Comparison of ENCODE assay signal across 8 mouse cellular contexts in the genomic region with DNA sequence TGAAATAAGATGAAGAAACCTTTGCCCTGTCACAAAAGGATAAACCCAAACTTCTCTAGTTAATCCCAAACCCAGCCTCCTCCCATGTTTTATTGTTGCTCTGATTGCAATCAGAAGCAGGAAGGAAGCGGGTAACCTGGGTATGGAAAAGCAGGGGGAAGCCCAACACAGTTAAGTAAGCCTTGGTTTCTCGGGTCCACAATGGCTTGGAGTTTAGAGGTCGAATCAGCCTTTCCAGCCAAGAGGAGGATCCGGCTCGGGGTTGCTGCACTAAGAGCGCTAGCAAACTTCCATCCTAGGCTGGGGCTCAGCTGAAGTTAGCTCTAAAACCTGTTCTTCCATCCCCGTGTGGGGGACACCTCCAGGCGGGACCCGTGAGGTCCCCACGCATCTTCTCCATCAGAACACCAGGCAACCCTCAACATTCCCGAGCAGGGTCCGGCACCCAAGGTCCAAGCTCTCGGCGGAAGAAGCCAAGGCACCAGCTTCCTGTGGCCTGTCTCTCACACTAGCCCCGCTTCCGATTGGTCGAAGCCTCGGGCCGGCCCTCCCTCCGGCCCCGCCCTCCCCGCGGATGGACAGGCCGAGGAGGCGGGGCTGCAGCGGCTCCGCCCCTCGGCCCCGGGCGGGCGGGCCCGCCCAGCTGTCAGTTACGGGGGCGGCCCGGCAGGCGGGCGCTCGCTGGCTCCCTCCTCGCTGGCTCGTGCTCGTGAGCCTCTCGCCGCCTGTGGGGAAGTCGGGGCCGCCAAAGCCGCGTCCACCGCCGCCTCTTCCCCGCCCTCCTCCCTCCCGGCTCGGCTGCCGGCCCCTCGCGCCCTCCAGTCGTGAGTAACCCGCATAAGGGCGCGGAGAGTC. TPM values are rescaled to one million over a fixed set of nuclear protein-coding genes. Genes with fewer than 3 reads are reported as not detected.
DNase-seq lines count a peak whose midpoint lies in the region; ATAC-seq and TF ChIP-seq lines count a peak whose summit lies in the region.

TSS of gene Eea1 (plus strand) at position 605 of the 855 bp plus-strand sequence.

- peak; percentile 98 for ATAC-seq in forebrain, embryonic 14.5 days
- ATAC-seq in liver, embryonic 16.5 days (ENCODE audit: low read depth): peak; percentile 94
- ATAC-seq in neural tube, embryonic 12.5 days (ENCODE audit: low FRiP score, low read depth): peak; percentile 99
- ATAC-seq in stomach, postnatal 0 days (ENCODE audit: low FRiP score, low TSS enrichment): peak; percentile 99

- no peaks in the 10 kb centered on the region for H3K36me3 ChIP-seq in ES-E14 (ENCODE audit: control insufficient read depth, insufficient read depth, low read length, poor library complexity, severe bottlenecking)
- H3K36me3 ChIP-seq in forebrain, embryonic 14.5 days (ENCODE audit: control insufficient read depth, insufficient read depth, low read length): no peaks in the 10 kb centered on the region
- no peaks in the 10 kb centered on the region; the same call in 1 of the 2 replicates for H3K36me3 ChIP-seq in liver, embryonic 16.5 days (ENCODE audit: control insufficient read depth, insufficient read depth)
- H3K36me3 ChIP-seq in neural tube, embryonic 12.5 days: no peaks in the 10 kb centered on the region
- no peaks in the 10 kb centered on the region for H3K36me3 ChIP-seq in stomach, postnatal 0 days (ENCODE audit: control insufficient read depth, insufficient read depth, low read length)

- in situ Hi-C loops in ES-E14 (cut with MboI; ENCODE audit: low sequenced_read_pairs in 2 of 2, unreplicated experiment in 2 of 2): no loop called here

- H3K27me3 ChIP-seq in forebrain, embryonic 14.5 days (replicated peaks; ENCODE audit: control insufficient read depth, insufficient read depth, low read length): no peaks in the 10 kb centered on the region
- no peaks in the 10 kb centered on the region for H3K27me3 ChIP-seq in liver, embryonic 16.5 days (ENCODE audit: control insufficient read depth, insufficient read depth, low read depth, low read length)
- no peaks in the 10 kb centered on the region for H3K27me3 ChIP-seq in neural tube, embryonic 12.5 days (replicated peaks)
- H3K27me3 ChIP-seq in stomach, postnatal 0 days (ENCODE audit: control insufficient read depth, insufficient read depth, low read length): no peaks in the 10 kb centered on the region

- WGBS in forebrain, embryonic 14.5 days: under 1% methylated on average over 37 of the region's 59 CpGs
- WGBS in large intestine, adult 2 months: under 1% methylated on average over 57 of the region's 59 CpGs
- WGBS in liver, embryonic 16.5 days (ENCODE audit: insufficient replicate concordance): under 1% methylated on average over 40 of the region's 59 CpGs
- under 1% methylated on average over 58 of the region's 59 CpGs for WGBS in neural tube, embryonic 12.5 days
- WGBS in stomach, postnatal 0 days: under 1% methylated on average over 39 of the region's 59 CpGs

- TF ChIP-seq EP300 in stomach, postnatal 0 days (optimal IDR thresholded peaks at IDR 0.05): no peak

- TF ChIP-seq CTCF in stomach, postnatal 0 days (IDR thresholded peaks at IDR 0.05; ENCODE audit: low read depth): no peak

- peak within 1 kb of the TSS; percentile 78 for H3K4me2 ChIP-seq in forebrain, embryonic 14.5 days (ENCODE audit: low read length)
- peak within 1 kb of the TSS; percentile 82 for H3K4me2 ChIP-seq in liver, embryonic 16.5 days (ENCODE audit: low read depth, low read length)
- peak within 1 kb of the TSS; percentile 91 for H3K4me2 ChIP-seq in neural tube, embryonic 12.5 days (replicated peaks)
- H3K4me2 ChIP-seq in stomach, postnatal 0 days (replicated peaks; ENCODE audit: low read depth): peak within 1 kb of the TSS; percentile 82

- peak; percentile 82 for DNase-seq in ES-E14 (ENCODE audit: low read depth, low spot score)
- peak; percentile 90 for DNase-seq in cerebellum, adult 11 months
- peak; percentile 96 for DNase-seq in forebrain, embryonic 14.5 days (ENCODE audit: low spot score)
- peak; percentile 95 for DNase-seq in heart, postnatal 14 days
- DNase-seq in large intestine, adult 2 months (ENCODE audit: low read depth, low spot score): peak; percentile 81
- DNase-seq in stomach, postnatal 0 days (ENCODE audit: low spot score): peak; percentile 95

- H3K4me1 ChIP-seq in ES-E14 (ENCODE audit: control insufficient read depth in 2 of 2, insufficient read depth in 2 of 2, low read length in 2 of 2, poor library complexity in 1 of 2): peaks cover 0 to 3% of the 10 kb centered on the region in 2 experiments; a peak in 1 of 4 replicates
- H3K4me1 ChIP-seq in forebrain, embryonic 14.5 days (ENCODE audit: control insufficient read depth, insufficient read depth, low read length): peaks cover 9% of the 10 kb centered on the region; the same call in 1 of the 2 replicates
- H3K4me1 ChIP-seq in liver, embryonic 16.5 days (ENCODE audit: control insufficient read depth, low read depth, low read length): peaks cover 17% of the 10 kb centered on the region
- H3K4me1 ChIP-seq in neural tube, embryonic 12.5 days: peaks cover 17% of the 10 kb centered on the region
- H3K4me1 ChIP-seq in stomach, postnatal 0 days (replicated peaks; ENCODE audit: control insufficient read depth, insufficient read depth): no peaks in the 10 kb centered on the region

- no peak within 1 kb of the TSS for H3K27ac ChIP-seq in ES-E14 (ENCODE audit: insufficient read depth, low read depth, low read length, poor library complexity, severe bottlenecking)
- peak within 1 kb of the TSS; percentile 82 for H3K27ac ChIP-seq in forebrain, embryonic 14.5 days (ENCODE audit: low read depth, low read length)
- H3K27ac ChIP-seq in liver, embryonic 16.5 days (ENCODE audit: low read length): peak within 1 kb of the TSS; percentile 93
- H3K27ac ChIP-seq in neural tube, embryonic 12.5 days: peak within 1 kb of the TSS; percentile 87
- peak within 1 kb of the TSS; percentile 97 for H3K27ac ChIP-seq in stomach, postnatal 0 days (replicated peaks)

- H3K9ac ChIP-seq in ES-E14 (ENCODE audit: insufficient read depth, low read depth, low read length, poor library complexity, severe bottlenecking): peak within 1 kb of the TSS; percentile 76
- H3K9ac ChIP-seq in forebrain, embryonic 14.5 days (ENCODE audit: low read length): peak within 1 kb of the TSS; percentile 85
- H3K9ac ChIP-seq in liver, embryonic 16.5 days (ENCODE audit: low read depth, low read length): peak within 1 kb of the TSS; percentile 86
- H3K9ac ChIP-seq in neural tube, embryonic 12.5 days: peak within 1 kb of the TSS; percentile 88
- peak within 1 kb of the TSS; percentile 86 for H3K9ac ChIP-seq in stomach, postnatal 0 days (ENCODE audit: low read length)

- no peaks in the 10 kb centered on the region for H3K9me3 ChIP-seq in ES-E14 (ENCODE audit: control insufficient read depth, insufficient read depth, low read depth, low read length)
- H3K9me3 ChIP-seq in forebrain, embryonic 14.5 days (replicated peaks; ENCODE audit: control insufficient read depth, low read length): no peaks in the 10 kb centered on the region
- H3K9me3 ChIP-seq in liver, embryonic 16.5 days (replicated peaks; ENCODE audit: control insufficient read depth, low read length): no peaks in the 10 kb centered on the region
- H3K9me3 ChIP-seq in neural tube, embryonic 12.5 days: no peaks in the 10 kb centered on the region
- no peaks in the 10 kb centered on the region for H3K9me3 ChIP-seq in stomach, postnatal 0 days (ENCODE audit: control insufficient read depth, low read length)

- intact Hi-C loops in heart, postnatal 14 days (cut with DNase I): no loop called here

- H3K4me3 ChIP-seq in ES-E14 (ENCODE audit: insufficient read depth in 1 of 2, low read depth in 1 of 2, low read length in 2 of 2, poor library complexity in 1 of 2, severe bottlenecking in 1 of 2): peak within 1 kb of the TSS; percentile 81 to 99
- H3K4me3 ChIP-seq in forebrain, embryonic 14.5 days (ENCODE audit: low read depth, low read length): peak within 1 kb of the TSS; percentile 79
- peak within 1 kb of the TSS; percentile 85 for H3K4me3 ChIP-seq in liver, embryonic 16.5 days (ENCODE audit: low read depth, low read length)
- peak within 1 kb of the TSS; percentile 80 for H3K4me3 ChIP-seq in neural tube, embryonic 12.5 days
- H3K4me3 ChIP-seq in stomach, postnatal 0 days (ENCODE audit: low read depth, low read length): peak within 1 kb of the TSS; percentile 91

TF ChIP-seq in ES-E14, 5 proteins besides CTCF, POLR2A, EP300 and RAD21:
- TF ChIP-seq CHD2 (IDR thresholded peaks at IDR 0.05; ENCODE audit: low read depth, low read length): 0 out of 2 replicates have a peak, but pooled peaks have one; percentile 34
- no peak for TF ChIP-seq ZNF384 (IDR thresholded peaks at IDR 0.05; ENCODE audit: low read depth, low read length)

RNA-seq across cellular contexts. Expression of gene Eea1, which starts in this region (rescaled TPM):
- total RNA-seq in ES-E14 (2012; rRNA removed): 12.4 TPM in 2 replicates
- 15.5 and 18.9 TPM in 2 replicates for polyA plus RNA-seq in forebrain, embryonic 14.5 days (2014; fragmentation: Nextera tagmentation; extraction: Ambion mirVana)
- 10 to 100 TPM; 31.7 TPM for total RNA-seq in heart, postnatal 14 days (2021)
- polyA plus RNA-seq in large intestine, adult 2 months (2012; rRNA removed): 2.3 and 4.2 TPM in 2 replicates
- polyA plus RNA-seq in liver, embryonic 16.5 days (2015; fragmentation: Nextera tagmentation; extraction: Ambion mirVana): 7.5 and 7.8 TPM in 2 replicates
- polyA plus RNA-seq in neural tube, embryonic 12.5 days (2016; fragmentation: Nextera tagmentation; extraction: Ambion mirVana): 15.9 and 16.8 TPM in 2 replicates
- polyA plus RNA-seq in stomach, postnatal 0 days (2015; fragmentation: Nextera tagmentation; extraction: Ambion mirVana): 17.9 and 20.2 TPM in 2 replicates
